Mouse (Mus musculus) left cerebral cortex, postnatal 4 days (tissue): ENCODE measurements around the gene Celf6. TPM values are rescaled to one million over a fixed set of nuclear protein-coding genes. Genes with fewer than 3 reads are reported as not detected.

ENCODE experiments used
- total RNA-seq, 2 experiments: library from RNA; stranded (reverse); gene quantifications; 2 replicates each; pipeline ENCODE4 v1.2.3; 2021

The Celf6 gene
- total RNA-seq, 2 experiments from 2014 or later = 43.6 to 44.8 TPM

Other genes starting within 250 kb of the Celf6 start
- 10 to 100 TPM; 33.5 to 34.1 TPM for gene Bbs4, start 224.4 kb upstream of the Celf6 start, total RNA-seq
- 100 to 1,000 TPM; 127 to 130 TPM for gene Arih1, start 91.3 kb upstream of the Celf6 start, total RNA-seq
- gene Hexa, start 38.4 kb upstream of the Celf6 start, total RNA-seq = 10 to 100 TPM; 31.4 to 33.0 TPM
- gene Tmem202, start 38.1 kb upstream of the Celf6 start, total RNA-seq = 1 to 10 TPM; 2.2 to 2.3 TPM
- 100 to 1,000 TPM; 199 to 208 TPM for gene Parp6, start 39.4 kb downstream of the Celf6 start, total RNA-seq
- 100 to 1,000 TPM; 517 to 569 TPM for gene Pkm, start 78.5 kb downstream of the Celf6 start, total RNA-seq
- 10 to 100 TPM; 21.0 to 24.4 TPM for gene Gramd2, start 102.2 kb downstream of the Celf6 start, total RNA-seq
- 1 to 10 TPM; 4.1 to 4.2 TPM for gene Senp8, start 172.8 kb downstream of the Celf6 start, total RNA-seq
- 10 to 100 TPM; 98.1 to 98.4 TPM for gene Myo9a, start 173.0 kb downstream of the Celf6 start, total RNA-seq